Mouse (Mus musculus): ENCODE measurements at regions not wholly inside any gene's neighbourhood (a gene's known extent, or its start where the extent isn't known, plus 50 kb on each side); places are given as distances from the start of the nearest gene placed in this dataset.

DNA sequence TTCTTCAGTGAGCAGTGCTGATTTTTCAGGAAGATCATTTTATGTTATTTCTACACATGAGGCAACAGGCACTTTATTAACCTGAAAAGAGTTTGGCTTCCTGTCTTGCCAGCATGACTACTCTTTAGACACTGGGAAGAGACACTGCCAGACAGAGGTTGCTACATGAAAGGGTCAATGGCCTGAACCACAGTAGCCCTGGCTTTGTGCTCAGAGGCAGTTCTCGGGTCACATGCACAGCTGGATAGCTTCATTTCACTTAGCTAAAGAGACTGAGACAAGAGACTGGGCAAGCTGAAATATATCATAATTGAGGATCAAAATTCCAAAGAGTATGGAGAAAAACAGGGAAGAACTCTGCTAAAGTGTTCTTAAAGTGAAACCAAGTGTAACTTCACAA lies 74.9 kb upstream of the Hes1 start:
- Histone ChIP-seq H3K27me3 (ENCODE audit: control insufficient read depth, insufficient read depth, low read length) (no peaks in the 10 kb centered on the region), H3K9ac (replicated peaks; ENCODE audit: low read depth, low read length) (no peak overlapping the region), H3K4me3 (ENCODE audit: low read depth, low read length) (no peak overlapping the region), H3K27ac (ENCODE audit: low read length) (no peak overlapping the region), H3K9me3 (ENCODE audit: control insufficient read depth, low read depth, low read length) (no peaks in the 10 kb centered on the region), H3K4me2 (replicated peaks; ENCODE audit: low read depth, low read length) (no peak overlapping the region), H3K36me3 (ENCODE audit: control insufficient read depth, insufficient read depth, low read length) (no peaks in the 10 kb centered on the region), H3K4me1 (ENCODE audit: control insufficient read depth, insufficient read depth, low read length) (peaks cover 12% of the 10 kb centered on the region; the same call in 1 of the 2 replicates)
- WGBS: 32% methylated on average over 1 of the region's 1 CpGs
- ATAC-seq (ENCODE audit: insufficient number of reproducible peaks, insufficient read depth, low FRiP score, low read depth): peak; percentile 42; the same call in 1 of the 2 replicates

DNA sequence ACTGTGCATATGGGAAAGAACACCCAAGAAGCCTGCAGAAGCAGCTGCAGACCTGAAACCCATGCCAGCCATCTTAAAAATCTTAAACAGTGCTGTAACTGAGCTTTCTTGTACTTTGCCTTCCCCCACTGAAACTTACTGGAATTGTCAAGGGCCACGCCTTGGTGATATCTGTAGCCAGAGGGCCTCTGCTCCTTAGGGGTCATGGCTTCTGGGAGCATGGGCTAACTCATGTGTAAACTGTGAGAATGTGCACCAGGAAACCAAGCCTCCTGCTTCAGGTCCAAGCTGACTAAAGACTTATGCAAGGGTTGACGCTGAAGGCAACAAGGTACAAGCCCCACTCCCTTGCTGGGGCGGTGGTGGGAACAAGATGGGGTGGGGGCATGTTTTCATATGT lies 73.8 kb upstream of the Hes1 start:
- Histone ChIP-seq H3K4me2 (replicated peaks; ENCODE audit: low read depth, low read length) (no peak overlapping the region), H3K4me3 (ENCODE audit: low read depth, low read length) (no peak overlapping the region), H3K4me1 (ENCODE audit: control insufficient read depth, insufficient read depth, low read length) (peaks cover 12% of the 10 kb centered on the region; the same call in 1 of the 2 replicates), H3K36me3 (ENCODE audit: control insufficient read depth, insufficient read depth, low read length) (no peaks in the 10 kb centered on the region), H3K9ac (replicated peaks; ENCODE audit: low read depth, low read length) (no peak overlapping the region), H3K9me3 (ENCODE audit: control insufficient read depth, low read depth, low read length) (no peaks in the 10 kb centered on the region), H3K27ac (ENCODE audit: low read length) (no peak overlapping the region), H3K27me3 (ENCODE audit: control insufficient read depth, insufficient read depth, low read length) (no peaks in the 10 kb centered on the region)
- WGBS: 76% methylated on average over 3 of the region's 3 CpGs
- ATAC-seq (ENCODE audit: insufficient number of reproducible peaks, insufficient read depth, low FRiP score, low read depth): no peak

DNA sequence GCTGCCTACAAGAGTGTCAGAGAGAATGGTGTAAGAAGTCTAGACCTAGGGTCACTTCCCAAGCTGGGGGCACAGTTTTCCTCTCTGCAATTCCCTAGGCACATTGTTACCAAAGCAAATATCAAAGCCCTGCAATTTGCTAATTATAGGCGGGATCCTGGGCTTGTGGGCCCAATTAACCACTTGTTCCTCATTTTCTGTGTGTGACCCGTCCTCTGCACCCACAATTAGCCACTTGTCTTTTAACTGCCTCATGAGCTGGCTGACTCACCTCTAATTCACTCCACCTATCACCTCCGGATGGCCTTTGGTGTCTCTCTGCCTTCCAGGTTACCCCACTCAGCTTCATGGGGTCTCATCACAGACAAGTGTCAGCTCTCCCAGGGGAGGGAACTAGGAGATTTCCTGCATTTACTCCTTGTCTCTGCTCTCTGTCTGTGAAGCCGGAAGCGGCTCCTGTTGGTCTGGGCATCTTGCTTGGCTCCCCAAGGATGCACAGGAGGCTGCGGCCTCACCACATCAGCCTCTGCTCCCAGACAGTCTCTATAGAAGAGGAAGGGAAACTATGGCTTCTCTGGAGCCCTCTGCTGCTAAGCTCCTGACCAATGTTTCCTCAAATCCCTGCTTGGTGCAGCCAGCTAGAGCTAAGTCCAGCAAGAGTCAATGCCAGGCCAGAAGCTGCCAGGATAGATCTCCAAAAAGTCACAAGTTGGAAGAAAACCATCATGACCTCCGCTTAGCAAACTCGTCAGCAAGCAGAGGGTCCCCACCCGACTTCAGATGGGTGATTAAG lies 73.2 kb upstream of the Hes1 start:
- Histone ChIP-seq H3K27me3 (ENCODE audit: control insufficient read depth, insufficient read depth, low read length) (no peaks in the 10 kb centered on the region), H3K27ac (ENCODE audit: low read length) (no peak overlapping the region), H3K4me1 (ENCODE audit: control insufficient read depth, insufficient read depth, low read length) (peaks cover 12% of the 10 kb centered on the region), H3K36me3 (ENCODE audit: control insufficient read depth, insufficient read depth, low read length) (no peaks in the 10 kb centered on the region), H3K9ac (replicated peaks; ENCODE audit: low read depth, low read length) (no peak overlapping the region), H3K4me2 (replicated peaks; ENCODE audit: low read depth, low read length) (no peak overlapping the region), H3K4me3 (ENCODE audit: low read depth, low read length) (no peak overlapping the region), H3K9me3 (ENCODE audit: control insufficient read depth, low read depth, low read length) (no peaks in the 10 kb centered on the region)
- ATAC-seq (ENCODE audit: insufficient number of reproducible peaks, insufficient read depth, low FRiP score, low read depth): no peak
- 78% methylated on average over 9 of the region's 9 CpGs for WGBS

DNA sequence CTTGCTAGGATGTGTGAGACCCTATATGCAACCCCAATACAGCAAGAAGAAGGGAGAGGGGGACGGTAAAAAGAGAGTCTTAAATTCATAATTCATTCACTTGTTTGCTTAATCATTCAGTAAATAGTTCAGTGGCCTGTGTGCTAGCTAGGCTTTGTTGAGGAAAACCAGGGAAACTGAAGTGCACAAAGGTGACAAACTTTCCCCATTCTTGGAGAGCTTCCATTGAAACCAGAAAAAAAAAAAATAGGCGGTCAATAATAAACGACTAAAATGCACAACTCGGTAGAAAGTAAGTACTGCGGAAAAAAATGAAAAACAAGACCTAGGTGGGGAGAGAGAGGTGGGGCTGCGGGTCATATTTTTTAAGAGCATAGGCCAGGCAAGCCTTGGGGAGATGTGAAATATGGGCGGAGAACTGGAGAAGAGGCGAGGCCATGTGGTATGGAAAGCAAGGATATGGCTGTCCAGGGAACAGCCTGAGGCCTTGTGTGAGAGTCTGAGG lies 72.3 kb upstream of the Hes1 start:
- H3K9me3 ChIP-seq (ENCODE audit: control insufficient read depth, low read depth, low read length): no peaks in the 10 kb centered on the region
- no peak overlapping the region for H3K4me2 ChIP-seq (replicated peaks; ENCODE audit: low read depth, low read length)
- H3K9ac ChIP-seq (replicated peaks; ENCODE audit: low read depth, low read length): no peak overlapping the region
- 75% methylated on average over 8 of the region's 8 CpGs for WGBS
- H3K36me3 ChIP-seq (ENCODE audit: control insufficient read depth, insufficient read depth, low read length): no peaks in the 10 kb centered on the region
- H3K27ac ChIP-seq (ENCODE audit: low read length): no peak overlapping the region
- H3K27me3 ChIP-seq (ENCODE audit: control insufficient read depth, insufficient read depth, low read length): no peaks in the 10 kb centered on the region
- no peak for ATAC-seq (ENCODE audit: insufficient number of reproducible peaks, insufficient read depth, low FRiP score, low read depth)
- H3K4me3 ChIP-seq (ENCODE audit: low read depth, low read length): no peak overlapping the region
- peaks cover 17% of the 10 kb centered on the region for H3K4me1 ChIP-seq (ENCODE audit: control insufficient read depth, insufficient read depth, low read length)

- ATAC-seq (ENCODE audit: insufficient number of reproducible peaks, insufficient read depth, low FRiP score, low read depth): no peak
- H3K9me3 ChIP-seq (ENCODE audit: control insufficient read depth, low read depth, low read length): no peaks in the 10 kb centered on the region
- peaks cover 17% of the 10 kb centered on the region for H3K4me1 ChIP-seq (ENCODE audit: control insufficient read depth, insufficient read depth, low read length)
- WGBS: 86% methylated on average over 7 of the region's 7 CpGs
- H3K4me2 ChIP-seq (replicated peaks; ENCODE audit: low read depth, low read length): no peak overlapping the region
- H3K4me3 ChIP-seq (ENCODE audit: low read depth, low read length): no peak overlapping the region
- H3K27ac ChIP-seq (ENCODE audit: low read length): no peak overlapping the region
- no peak overlapping the region for H3K9ac ChIP-seq (replicated peaks; ENCODE audit: low read depth, low read length)
- no peaks in the 10 kb centered on the region for H3K27me3 ChIP-seq (ENCODE audit: control insufficient read depth, insufficient read depth, low read length)
- no peaks in the 10 kb centered on the region for H3K36me3 ChIP-seq (ENCODE audit: control insufficient read depth, insufficient read depth, low read length)
Measured at GRCm38 (mm10) chr16:29993111-29993510, 71.1 kb upstream of the Hes1 start.

DNA sequence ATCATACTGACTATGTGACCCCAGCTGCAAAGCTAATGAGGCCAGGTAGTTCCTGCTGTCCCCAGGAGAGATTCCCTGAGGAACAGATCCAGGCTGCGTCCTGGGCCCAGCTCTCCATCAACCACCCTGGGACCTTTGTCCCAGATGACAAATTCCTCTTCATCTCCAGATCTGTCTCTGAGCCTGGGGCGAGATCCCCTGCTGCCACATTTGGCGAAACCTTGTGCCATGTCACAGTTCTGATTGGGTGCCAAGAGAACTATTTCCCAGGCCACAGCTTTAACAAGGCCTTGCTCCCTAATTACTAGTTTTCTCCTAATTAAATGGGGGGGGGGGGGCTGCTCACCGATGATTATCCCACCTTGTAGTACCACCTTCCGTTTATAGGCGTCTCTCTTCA lies 70.6 kb upstream of the Hes1 start:
- H3K4me3 ChIP-seq (ENCODE audit: low read depth, low read length): no peak overlapping the region
- 83% methylated on average over 6 of the region's 6 CpGs for WGBS
- no peak for ATAC-seq (ENCODE audit: insufficient number of reproducible peaks, insufficient read depth, low FRiP score, low read depth)
- no peaks in the 10 kb centered on the region for H3K9me3 ChIP-seq (ENCODE audit: control insufficient read depth, low read depth, low read length)
- no peaks in the 10 kb centered on the region for H3K27me3 ChIP-seq (ENCODE audit: control insufficient read depth, insufficient read depth, low read length)
- H3K4me1 ChIP-seq (ENCODE audit: control insufficient read depth, insufficient read depth, low read length): peaks cover 17% of the 10 kb centered on the region
- H3K27ac ChIP-seq (ENCODE audit: low read length): no peak overlapping the region
- no peaks in the 10 kb centered on the region for H3K36me3 ChIP-seq (ENCODE audit: control insufficient read depth, insufficient read depth, low read length)
- no peak overlapping the region for H3K4me2 ChIP-seq (replicated peaks; ENCODE audit: low read depth, low read length)
- no peak overlapping the region for H3K9ac ChIP-seq (replicated peaks; ENCODE audit: low read depth, low read length)

DNA sequence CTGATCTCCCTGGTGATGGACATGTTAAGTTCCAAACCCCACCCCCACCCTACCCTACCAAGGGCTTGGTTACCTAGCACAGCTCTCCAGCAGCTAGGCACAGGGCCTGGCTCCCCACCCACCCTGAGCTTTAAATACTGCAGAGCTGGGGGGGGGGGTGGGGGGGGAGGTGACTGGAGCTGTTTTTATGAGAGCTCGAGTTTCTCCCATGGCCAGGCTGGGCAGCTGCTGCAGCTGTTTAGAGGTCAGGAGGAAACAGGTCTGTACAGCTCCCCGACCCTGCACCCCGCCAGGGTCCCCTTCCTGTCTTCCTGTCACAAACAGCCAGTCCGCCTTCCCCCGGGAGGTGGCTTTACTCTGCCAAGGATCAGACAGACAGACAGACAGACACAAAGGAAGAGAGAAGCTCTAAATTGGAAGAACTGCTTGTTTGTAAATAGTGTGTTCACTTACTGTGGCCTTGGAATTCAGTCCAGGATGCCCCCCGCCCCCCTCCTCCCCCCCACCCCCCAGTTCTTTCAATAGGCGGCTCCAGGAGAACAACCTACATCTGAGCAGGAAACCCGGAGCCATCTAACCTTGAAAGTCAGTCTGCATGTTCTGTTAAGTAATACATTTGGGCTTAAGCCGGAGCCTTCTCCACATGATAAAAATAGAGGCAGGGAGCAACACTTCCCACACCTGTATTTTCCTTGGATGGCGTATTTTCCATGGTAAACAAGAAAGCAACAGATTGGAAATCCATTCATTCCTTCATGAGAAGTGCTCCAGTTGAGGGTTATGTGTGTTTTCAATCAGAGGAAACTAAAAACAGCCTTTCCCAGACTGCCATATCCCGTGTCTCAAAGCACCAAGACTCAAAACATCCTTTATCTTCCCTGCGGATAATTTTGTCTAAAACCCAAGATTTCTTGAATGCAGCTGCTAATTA lies 67.8 kb upstream of the Hes1 start:
- Histone ChIP-seq H3K9me3 (ENCODE audit: control insufficient read depth, low read depth, low read length) (no peaks in the 10 kb centered on the region; the same call in 1 of the 2 replicates), H3K4me2 (replicated peaks; ENCODE audit: low read depth, low read length) (no peak overlapping the region), H3K4me3 (ENCODE audit: low read depth, low read length) (no peak overlapping the region), H3K9ac (replicated peaks; ENCODE audit: low read depth, low read length) (no peak overlapping the region), H3K27ac (ENCODE audit: low read length) (no peak overlapping the region), H3K27me3 (ENCODE audit: control insufficient read depth, insufficient read depth, low read length) (no peaks in the 10 kb centered on the region), H3K36me3 (ENCODE audit: control insufficient read depth, insufficient read depth, low read length) (no peaks in the 10 kb centered on the region), H3K4me1 (ENCODE audit: control insufficient read depth, insufficient read depth, low read length) (peaks cover 8% of the 10 kb centered on the region)
- ATAC-seq (ENCODE audit: insufficient number of reproducible peaks, insufficient read depth, low FRiP score, low read depth): 0 out of 2 replicates have a peak, but pooled peaks have one; percentile 10
- 33% methylated on average over 12 of the region's 12 CpGs for WGBS

DNA sequence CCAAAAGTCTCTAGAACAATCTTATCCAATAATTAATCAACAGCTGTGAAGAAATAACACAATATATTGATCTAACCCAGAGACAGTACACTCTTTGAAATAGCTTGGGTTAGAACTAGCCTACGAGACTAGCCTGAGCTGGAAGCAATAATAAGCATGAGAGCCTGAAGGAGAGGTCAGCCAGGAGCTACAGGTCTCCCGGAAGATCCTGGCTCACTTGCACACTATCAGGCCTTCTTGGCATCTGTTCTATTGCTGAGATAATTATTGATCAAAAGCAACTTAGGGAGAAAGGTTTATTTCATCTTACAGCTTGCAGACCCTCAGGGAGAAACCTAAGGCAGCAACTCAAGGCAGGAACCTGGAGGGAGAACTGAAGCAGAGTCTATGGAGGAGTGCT lies 64.0 kb upstream of the Hes1 start:
- 86% methylated on average over 2 of the region's 2 CpGs for WGBS
- no peaks in the 10 kb centered on the region; the same call in 1 of the 2 replicates for H3K9me3 ChIP-seq (ENCODE audit: control insufficient read depth, low read depth, low read length)
- H3K4me3 ChIP-seq (ENCODE audit: low read depth, low read length): no peak overlapping the region
- H3K9ac ChIP-seq (replicated peaks; ENCODE audit: low read depth, low read length): no peak overlapping the region
- no peak overlapping the region for H3K4me2 ChIP-seq (replicated peaks; ENCODE audit: low read depth, low read length)
- H3K27me3 ChIP-seq (ENCODE audit: control insufficient read depth, insufficient read depth, low read length): no peaks in the 10 kb centered on the region
- no peak for ATAC-seq (ENCODE audit: insufficient number of reproducible peaks, insufficient read depth, low FRiP score, low read depth)
- no peaks in the 10 kb centered on the region for H3K36me3 ChIP-seq (ENCODE audit: control insufficient read depth, insufficient read depth, low read length)
- H3K27ac ChIP-seq (ENCODE audit: low read length): no peak overlapping the region
- peaks cover 8% of the 10 kb centered on the region for H3K4me1 ChIP-seq (ENCODE audit: control insufficient read depth, insufficient read depth, low read length)

Data from stomach, embryonic 14.5 days (tissue).